Mouse (Mus musculus): ENCODE measurements around the gene Car14.

DNA sequence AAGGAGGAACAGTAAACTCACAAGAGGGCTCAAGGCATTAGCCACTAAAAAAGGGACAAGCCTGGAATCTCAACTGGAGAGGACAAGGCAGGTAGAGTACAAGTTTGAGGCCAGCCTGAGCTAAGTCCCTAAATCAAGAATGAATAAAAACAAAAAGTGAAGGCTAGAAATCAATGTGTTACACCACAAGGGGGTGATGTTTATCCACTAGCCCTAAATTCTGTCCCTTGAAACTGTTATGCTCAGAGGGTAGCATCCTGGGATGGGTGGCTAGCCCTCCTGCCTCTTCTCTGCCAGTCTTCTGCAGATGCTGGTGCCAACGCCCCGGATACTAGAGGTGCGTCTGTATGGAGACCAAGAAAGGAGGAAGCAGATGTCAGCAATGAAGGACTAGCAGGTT lies 44.2 kb downstream of the Car14 start:
- TF ChIP-seq POLR2A (IDR thresholded peaks at IDR 0.05; ENCODE audit: extremely low read depth, insufficient read depth, low read length) (no peak), CTCF (IDR thresholded peaks at IDR 0.05; ENCODE audit: extremely low read depth, insufficient read depth, low read length) (no peak; the same call in 1 of the 2 replicates)
